Mouse (Mus musculus) urinary bladder, postnatal 25 days (tissue): ENCODE results near the gene Tecpr1.
A peak's percentile ranks its signal among the peaks of the same experiment; 100 is the strongest.

ENCODE experiments used
- DNase-seq: peaks from one replicate; pipeline ENCODE4 v3.0.0; 2022; ENCODE audit warnings: low spot score

Gene Tecpr1

DNA sequence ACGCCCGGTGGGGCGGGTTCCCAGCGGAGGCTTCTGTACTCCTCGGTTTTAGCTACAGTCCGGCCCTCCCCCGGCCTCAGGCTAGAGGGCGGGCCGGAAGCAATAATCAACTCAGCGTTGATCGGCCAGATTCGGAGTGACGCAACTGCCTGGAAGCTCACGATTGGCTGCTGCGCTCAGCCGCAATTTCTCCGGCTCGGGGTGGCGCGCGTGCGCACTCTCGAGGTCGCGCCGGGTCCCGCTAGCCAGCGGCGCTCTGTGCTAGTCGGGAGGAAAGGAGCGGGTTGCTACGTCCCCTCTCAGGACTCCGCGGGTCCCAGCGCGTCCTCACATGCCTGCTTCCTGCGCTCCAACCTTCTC lies at the start of gene Tecpr1:
Gene Tecpr1 (minus strand): TSS at position 113 of the 360 bp plus-strand sequence.
- DNase-seq, result peak; percentile 92

DNA sequence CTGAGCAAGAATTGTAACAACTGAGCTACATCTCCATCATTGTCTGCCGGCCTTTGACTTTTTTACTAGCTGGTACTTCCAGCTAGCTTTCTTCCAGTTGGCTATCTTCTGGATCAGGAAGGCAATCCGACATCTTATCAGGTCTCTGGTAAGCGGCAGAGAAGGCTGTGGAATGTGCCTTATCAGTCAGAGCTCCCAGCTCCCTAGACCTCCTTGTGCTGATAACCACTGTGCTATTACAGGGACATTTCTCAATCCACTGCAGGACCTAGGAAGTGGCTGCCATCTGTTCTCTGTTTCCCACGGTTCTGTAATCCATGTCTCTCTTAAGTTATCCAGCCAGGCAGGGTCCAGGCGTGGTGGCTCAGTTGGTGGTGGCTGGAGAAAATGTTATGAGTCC lies 48.4 kb upstream of the Tecpr1 start:
- DNase-seq, result no peak

GRCm38 (mm10) chr5:144271118-144271517 lies 47.7 kb upstream of the Tecpr1 start:
- DNase-seq, result no peak

DNA sequence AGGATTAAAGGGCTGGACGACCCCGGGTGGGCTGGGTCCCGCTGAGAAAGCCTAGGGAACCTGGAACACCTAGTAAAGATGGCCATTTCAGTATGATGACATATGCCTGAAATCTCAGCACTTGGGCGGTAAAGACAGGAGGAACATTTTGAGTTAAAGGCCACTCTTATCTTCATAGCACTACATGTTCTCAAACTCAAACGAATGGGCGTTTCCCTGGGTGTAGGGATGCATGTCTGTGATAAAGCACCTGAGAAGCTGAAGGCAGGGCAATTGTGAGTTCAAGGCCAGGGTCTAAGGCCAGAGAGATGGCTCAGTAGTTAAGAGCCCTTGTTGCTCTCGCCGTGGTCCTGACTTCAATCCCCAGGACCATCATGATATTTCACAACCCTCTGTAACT lies 47.0 kb upstream of the Tecpr1 start:
- DNase-seq, result no peak

- DNase-seq, result no peak
Measured at GRCm38 (mm10) chr5:144269926-144270325, 46.5 kb upstream of the Tecpr1 start.

DNA sequence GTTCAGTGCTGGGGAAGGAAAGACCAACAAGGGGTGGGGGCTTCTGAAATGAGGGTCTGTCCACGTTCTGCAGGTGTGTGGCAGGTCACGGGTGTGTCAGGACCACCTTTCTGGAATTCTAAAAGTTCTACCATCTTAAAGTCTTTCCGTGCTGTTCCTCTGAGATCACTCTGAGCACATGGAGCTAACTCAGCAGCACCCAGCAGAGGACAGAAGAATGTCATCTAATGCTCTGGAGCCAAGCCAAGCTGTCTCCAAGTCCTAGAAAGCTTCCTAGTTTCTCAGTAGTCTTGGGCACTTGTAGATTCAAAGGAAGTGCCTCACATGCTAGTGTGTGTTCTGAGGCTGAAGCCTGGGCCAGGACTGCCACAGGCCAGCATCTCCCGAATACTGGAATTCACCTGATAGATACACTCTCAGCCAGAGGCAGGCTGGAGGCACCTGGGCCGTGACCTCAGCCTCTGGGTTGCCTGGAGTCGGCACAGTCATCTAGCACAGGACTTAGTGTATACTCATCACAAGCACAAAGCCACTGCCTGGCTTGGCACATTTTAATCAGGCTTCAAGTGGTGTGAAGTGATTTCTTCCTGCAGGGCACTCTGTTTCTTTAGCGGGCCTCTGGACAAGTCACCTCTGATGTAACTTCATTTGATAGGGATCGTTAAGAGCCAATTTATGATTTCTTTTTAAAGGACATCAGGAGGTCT lies 44.3 kb upstream of the Tecpr1 start:
- DNase-seq, result no peak

DNA sequence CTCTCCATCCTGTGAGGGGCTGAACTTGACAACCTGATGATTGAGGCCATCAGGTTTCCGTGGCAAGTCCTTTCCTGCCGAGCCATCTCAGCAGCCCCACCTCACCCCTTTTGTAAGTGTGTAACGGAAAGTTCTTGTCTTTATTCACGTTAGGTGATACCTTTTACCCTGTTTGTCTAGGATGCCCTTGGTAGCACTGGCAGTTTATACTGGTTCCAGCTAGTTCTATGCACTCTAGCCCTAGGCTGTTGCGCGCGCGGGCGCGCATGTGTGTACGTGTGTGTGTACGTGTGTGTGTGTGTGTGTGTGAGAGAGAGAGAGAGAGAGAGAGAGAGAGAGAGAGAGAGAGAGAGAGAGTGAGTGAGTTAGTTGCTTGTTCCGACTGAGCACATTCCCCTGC lies 40.1 kb upstream of the Tecpr1 start:
- DNase-seq, result no peak

- no peak for DNase-seq
Measured at GRCm38 (mm10) chr5:144263082-144263481, 39.7 kb upstream of the Tecpr1 start.

DNA sequence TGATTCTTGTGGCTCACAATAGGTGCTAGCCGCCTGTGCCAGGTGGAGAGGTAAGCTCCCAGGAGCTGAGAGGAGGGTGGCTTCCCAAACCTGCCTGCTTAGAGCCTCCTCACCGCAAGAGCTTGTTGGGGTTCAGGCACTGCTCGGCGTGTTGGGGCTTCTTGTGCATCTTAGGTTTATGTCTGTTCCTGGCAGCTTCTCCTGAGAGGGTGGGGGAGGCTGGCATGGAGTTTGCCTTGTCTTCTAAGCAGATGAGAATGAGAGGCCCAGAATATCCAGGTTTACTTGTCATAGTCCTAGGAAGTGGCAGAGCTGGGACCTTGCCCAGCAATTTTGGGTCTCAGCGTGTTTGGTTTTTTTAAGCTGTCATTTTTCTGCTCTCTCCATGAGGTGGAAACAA lies 38.4 kb upstream of the Tecpr1 start:
- no peak for DNase-seq

DNA sequence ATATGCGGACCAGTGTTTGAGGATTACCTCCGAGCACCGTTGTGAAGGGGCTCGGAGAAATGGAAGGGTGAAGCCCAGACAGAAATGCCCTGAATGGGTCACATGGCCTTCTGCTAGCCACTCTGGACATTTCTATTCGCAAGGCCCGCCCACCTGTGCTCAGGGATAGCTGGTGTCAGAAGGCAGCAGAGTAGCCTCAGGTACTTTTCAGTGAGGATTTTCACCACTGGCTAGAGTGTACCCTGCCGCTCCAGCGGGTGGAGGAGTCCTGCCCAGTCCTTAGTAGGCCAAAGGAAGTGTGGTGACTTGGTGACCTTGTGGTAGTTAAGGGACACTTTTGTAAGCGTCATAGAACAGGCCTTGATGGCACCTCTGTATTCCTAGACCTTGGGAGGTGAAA lies 37.9 kb upstream of the Tecpr1 start:
- no peak for DNase-seq

DNA sequence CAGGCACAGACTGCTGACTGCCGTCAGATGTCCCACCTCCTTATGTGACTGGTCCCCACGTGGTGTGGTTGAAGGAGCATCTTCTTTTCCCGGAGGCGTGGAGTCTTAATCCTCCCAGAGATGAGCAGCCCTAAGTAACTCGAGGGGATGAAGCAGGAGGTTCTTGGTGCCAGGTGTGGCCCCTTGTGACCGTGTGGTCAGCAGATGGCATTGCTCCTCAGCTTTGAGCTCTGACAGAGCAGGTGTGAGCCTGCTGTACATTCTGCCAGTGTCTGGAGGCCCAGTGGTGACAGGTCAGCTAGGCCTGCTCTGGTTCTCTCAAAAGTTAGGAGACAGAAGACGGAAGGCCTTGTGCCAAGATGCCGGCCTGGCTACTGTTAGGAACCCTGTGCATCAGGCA lies 37.0 kb upstream of the Tecpr1 start:
- no peak for DNase-seq

- DNase-seq, result no peak
Measured at GRCm38 (mm10) chr5:144259228-144259627, 35.8 kb upstream of the Tecpr1 start.

DNA sequence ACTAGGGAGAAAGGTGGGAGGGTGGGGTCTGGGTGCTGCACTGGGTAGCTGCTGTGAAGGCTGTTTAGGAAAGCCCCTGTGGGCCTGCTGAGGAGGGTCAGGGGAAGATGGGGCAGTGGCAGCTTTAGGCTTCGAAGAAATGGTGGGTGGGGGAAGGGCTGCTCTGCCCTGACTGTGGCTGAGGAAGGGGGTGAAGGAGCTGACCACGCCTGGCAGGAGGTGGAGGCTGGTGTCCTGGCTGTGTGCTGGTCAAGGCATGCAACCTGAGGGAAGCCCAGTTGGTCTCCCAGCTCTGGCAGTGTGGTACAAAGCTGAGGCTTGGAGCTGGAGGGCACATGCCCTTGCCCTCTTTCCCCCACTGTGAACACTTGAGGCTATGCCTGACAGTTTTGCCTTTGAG lies 35.3 kb upstream of the Tecpr1 start:
- DNase-seq, result no peak

DNA sequence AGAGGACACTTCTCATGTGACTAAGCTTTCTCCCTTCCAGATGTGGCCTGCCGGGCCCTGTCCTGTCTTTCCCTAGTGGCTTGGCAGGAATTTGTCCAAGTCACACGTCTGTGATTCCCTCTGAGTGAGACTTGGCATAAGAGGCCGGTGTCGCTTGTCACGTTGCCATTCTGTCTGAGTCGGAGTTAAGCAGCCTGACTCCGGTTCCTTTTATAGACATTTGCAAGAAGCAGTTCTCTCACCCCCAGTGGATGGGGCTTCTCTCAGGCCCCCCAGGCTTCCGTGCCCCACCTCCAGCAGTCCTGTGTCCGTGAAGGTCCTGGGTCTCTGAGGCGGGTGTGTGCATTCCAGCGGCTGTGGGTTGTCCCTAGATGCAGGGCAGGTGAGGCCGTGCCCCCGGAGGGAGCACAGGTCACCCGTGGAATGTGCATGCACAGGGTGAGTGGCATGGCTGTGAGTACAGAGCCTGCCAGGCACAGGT lies 34.8 kb upstream of the Tecpr1 start:
- no peak for DNase-seq

DNA sequence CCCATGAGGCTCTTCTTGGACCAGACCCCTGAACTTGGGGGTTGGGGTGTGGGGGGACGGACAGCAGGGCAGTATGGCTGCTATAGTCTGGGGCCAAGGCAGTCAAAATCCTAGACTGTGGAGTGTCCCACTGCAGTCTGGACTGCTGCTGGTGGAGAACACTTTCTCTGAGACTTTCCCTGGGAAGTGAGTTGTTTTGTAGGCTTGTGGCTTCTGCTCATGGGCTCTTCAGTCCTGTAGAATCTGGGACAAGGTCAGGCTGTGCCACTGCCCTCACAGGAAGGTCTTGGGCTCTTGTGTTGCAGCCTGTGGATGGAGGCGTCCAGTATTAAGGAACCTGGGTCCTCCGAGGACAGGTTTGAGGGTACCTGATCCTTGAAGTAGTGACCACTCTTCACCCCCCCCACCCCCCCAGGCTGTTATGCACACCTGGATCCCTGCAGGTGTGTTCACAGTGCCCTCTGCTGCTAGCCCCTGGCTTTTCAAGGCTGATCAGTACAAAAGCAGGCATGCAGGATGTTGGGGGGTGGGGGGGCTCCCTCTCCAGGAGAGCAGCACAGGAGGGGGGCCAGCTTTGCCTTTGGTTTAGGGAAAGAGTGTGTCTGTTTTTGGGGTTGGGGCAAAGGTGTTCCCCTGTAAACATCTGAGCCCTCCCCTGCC lies 34.2 kb upstream of the Tecpr1 start:
- DNase-seq, result no peak

- no peak for DNase-seq
Measured at GRCm38 (mm10) chr5:144256888-144257287, 33.5 kb upstream of the Tecpr1 start.

DNA sequence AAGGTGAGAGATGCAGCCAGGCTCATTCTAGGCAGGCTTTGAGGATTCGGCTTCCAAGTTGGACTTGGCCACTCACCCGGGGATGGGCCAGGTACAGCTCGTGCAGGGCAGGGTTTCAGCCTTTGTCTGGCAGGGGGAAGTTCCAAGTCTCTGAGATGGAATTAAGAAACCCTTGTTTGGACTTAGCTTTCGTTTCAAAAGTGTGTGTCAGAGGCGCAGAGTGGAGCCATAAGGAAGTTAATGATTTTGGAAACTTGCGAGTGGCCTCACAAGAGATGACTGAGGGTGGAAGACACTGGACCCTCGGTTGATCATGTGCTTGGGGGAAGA lies 33.1 kb upstream of the Tecpr1 start:
- DNase-seq, result no peak

DNA sequence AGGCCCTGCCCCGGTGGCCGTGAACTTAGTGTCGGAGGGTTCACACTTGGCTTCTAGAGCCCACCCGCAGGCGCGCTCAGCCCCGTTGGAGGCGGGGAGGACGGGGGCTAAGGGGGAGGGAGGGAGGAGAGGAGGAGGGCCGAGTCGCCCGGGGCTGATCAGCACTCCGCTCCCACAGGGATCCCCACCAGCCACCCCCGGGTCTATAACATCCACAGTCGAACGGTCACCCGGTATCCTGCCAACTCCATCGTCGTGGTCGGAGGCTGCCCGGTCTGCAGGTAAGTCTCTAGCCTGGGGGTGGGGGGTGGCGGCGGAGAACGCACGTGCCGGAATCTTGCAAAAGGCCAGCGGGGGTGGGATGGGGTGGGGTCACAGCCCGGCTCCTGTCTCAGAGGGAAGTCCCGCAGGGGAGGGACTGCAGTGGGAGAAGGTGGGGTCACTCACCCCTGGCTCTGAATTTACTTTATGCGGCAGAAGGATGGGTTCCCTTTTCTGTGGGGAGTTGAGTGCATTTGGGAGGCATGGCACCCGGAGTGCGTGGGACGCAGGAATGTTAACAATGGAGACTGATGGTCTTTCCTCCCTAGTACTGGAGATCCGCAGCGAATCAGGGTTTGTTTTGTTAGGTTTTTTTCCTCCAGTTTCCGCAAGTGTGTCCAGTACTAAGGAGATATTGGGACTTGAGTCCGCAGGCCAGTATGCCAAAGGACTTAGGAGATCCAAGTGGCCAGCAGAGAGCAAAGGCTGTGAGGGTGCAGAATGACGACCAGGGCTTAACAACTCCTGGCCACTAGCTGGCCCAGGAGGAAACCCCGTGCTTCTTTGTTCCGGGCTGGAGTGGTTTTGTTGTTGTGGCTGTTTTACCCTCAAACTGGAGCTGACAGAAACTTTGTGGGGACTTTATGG lies 32.5 kb upstream of the Tecpr1 start:
- peak; percentile 44 for DNase-seq

GRCm38 (mm10) chr5:144254811-144255631 lies 31.6 kb upstream of the Tecpr1 start:
- DNase-seq, result peak; percentile 77

- DNase-seq, result peak; percentile 60
Measured at GRCm38 (mm10) chr5:144254122-144254810, 30.9 kb upstream of the Tecpr1 start.

DNA sequence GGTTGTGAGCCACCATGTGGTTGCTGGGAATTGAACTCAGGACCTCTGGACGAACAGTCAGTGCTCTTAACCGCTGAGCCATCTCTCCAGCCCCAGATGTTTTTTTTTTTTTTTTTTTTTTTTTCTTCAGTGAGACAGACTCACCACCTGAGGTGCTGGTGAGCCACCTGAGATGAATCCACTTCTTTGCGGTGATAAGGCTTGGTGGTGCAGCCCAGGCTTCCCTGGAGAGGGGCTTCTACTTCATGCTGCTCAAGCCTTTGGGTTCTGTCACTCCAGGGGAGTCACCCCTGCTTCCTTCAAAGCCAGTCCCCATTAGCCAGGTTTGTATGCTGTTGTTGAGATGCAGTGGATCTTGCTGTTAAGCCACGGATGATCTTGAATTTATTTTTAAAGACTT lies 29.8 kb upstream of the Tecpr1 start:
- no peak for DNase-seq
